Mouse (Mus musculus): ENCODE data around the gene Rhobtb1.

Gene Rhobtb1

DNA sequence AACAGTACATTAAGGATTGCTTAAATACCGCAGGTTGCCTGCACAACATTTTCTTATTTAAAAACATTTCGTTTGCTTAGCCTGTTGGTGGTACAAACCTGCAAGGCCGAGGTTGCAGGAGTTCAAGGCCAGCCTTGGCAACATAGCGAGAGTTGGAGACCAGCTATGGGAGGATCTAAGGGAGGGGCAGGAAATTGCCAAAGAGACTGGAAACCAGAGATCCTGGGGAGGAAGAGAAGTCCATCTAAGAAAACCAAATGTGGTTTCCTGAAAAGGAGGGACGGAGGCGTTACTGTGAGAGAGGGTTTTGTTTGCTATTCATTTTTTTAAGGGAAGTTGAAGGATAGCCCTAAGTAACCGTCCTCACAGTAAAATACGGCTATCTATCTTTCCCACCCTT, 60.3 kb downstream of the Rhobtb1 start:
- peak; percentile 12 for DNase-seq (ENCODE audit: low spot score)

DNA sequence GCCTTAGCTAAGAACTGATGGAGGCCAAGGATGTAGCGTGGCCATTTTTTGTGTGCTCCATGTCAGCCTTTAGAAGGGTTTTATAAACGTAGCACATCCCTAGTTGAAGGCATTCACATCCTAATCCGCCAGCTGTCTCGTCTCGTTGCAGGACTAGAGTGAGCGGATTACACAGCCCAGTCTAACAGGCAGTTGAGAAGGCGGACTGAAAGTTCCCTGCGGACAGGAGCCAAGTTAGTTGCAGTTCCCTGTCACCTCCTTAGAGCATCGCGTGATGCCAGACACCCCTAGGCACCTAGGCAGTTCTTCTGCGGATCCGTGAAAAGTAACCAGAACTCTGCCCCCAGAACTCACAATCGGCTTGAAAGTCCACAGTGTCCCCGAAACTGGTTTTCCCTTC, 60.7 kb downstream of the Rhobtb1 start:
- no peak for DNase-seq (ENCODE audit: low spot score)

DNA sequence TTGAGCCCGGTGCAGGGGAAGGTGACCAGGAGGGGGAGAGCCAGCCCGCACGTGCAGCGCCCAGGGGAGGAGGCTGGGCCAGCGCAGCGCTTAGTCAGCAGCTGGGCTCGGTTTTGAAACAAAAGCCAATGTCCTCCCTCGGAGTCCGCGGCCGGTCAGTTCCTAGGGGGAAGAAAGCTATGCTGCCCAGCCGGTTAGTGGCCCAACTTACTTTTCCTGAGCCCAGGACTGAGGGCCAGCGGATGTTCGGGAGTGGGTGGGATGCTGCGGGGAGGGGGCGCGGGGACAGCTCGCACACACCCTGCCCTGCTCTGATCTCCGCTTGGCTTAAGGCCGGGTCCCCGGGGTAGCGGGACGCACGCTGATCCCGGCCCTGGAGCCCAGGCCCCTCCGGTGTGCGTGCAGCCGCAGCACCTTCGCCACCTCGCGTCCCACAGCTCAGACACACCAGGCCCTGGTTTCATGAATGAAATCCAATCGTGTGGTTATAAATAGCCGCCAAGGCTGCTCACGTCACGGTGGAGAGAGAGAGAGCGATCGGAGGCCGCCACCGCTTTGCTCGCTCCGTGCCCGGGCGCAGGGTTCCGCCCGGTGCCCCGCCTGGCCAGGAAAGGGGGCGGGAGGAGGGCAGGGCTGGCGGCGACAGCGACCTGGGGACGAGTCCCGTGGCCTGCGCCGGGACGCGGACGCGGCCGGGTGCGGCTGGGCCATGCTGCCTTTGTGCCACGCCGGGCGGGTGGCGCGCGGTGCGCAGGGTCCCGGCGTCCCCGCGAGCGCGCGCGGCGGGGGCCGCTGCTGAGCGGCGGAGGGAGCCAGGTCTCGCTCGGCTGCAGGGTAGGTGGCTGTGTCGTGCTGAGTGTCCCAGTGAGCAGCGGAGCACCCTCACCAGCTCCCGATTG, 61.6 kb downstream of the Rhobtb1 start, which contains the start of gene A930033H14Rik:
TSS of gene A930033H14Rik (minus strand) at position 557 of the 899 bp plus-strand sequence.
- DNase-seq (ENCODE audit: low spot score): peak; percentile 85

DNA sequence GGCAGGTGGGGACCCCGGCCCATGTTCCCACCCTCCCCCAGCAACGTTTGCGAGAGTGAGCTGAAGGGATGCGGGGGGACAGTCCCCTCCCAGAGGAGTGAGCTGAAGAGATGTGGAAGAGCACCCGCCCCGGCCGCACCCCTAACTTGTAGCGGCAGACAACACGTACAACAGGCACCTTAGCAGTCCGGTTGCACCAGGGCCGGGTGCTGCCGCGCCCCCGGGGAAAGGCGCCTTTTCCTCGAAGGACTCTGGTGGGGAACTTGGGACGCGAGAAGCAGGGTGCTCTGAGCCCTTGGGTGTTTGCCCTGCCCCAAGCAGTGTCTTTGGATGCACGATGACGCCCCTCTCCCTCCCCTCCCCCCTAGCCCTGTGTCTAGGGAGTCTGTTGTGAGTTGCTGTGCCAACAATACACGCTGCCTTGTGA, 62.2 kb downstream of the Rhobtb1 start:
- DNase-seq (ENCODE audit: low spot score): peak; percentile 39

DNA sequence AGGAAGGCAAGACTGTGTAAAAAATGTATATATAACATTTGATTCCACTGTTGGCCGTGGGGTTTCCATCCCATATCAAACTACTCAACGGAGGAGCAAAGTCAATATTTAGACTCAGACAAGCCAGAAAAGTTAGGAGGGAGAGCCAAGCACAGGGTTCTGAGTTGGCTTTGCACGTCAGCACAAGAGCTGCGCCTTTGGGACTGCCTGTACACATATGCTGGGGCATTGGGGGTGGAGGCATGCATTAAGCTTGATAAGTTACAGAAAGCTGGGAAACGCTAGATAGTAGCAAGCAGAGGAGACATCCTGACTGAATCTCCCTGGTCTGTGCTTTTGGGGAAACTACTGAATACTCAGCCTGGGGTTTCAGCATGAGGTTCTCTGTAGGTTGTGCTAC, 62.8 kb downstream of the Rhobtb1 start:
- DNase-seq (ENCODE audit: low spot score): peak; percentile 29

DNA sequence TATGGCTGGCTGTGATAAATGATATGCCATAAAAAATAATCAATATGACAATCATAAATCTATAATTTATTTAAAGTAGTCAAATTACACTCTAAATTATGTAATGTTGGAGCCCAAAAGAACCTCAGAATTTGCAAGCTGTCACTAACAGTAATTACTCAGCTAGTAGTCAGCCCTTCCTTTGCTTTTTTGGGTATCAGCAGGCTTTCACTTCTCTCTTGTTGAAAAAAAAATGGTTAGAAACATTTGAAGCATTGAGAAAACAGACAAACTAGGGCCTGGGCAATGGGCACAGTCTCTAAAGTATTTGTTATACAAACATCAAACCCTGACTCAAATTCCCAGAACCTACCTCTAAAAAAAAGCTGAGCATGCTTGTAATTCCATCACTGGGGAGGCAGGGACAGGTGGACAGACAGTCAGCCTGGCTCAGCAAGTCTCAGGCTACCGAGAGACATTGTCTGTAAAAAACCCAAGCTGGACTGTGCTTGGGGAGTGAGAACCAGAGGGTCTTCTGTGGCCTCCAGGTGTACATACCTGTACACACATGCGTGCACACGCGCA, 66.0 kb downstream of the Rhobtb1 start:
- peak; percentile 32 for DNase-seq (ENCODE audit: low spot score)

DNA sequence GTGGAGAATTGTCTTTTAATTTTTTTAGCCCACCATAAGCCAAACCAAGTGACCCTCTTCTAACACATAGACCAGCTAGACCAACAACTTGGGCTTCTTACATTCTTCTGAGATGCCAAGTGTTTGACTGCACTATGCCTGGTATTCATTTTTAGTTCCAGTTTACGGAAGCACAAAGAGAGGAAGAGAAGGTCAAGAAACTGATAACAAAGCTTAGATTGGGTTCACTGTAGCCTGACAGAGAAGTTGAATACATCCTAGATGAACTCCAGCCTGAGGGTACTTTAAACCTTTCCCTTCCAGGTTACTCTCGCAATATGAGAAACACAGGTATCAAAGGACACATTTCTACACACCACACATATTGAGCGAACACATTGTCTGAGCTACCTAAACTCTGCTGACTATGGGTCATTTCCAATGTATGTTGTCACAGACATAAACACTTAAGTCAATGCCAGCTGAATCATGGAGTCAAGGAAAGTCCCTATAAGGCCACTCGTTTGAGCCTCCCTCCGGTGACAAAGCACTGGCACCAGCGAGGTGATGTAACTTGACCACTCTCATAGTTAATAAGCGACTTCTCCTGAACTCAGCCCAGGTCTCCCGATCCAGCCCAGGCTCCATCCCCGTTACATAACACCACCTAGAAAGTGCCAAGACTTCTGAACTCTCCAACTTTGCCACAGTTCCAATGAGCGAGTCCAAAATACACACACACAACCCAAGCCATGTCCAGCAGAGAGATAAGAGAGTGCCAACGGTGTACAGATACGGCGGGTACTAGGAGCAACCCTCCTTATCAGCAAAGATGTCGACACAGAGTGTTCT, 67.4 kb downstream of the Rhobtb1 start:
- no peak for DNase-seq (ENCODE audit: low spot score)

DNA sequence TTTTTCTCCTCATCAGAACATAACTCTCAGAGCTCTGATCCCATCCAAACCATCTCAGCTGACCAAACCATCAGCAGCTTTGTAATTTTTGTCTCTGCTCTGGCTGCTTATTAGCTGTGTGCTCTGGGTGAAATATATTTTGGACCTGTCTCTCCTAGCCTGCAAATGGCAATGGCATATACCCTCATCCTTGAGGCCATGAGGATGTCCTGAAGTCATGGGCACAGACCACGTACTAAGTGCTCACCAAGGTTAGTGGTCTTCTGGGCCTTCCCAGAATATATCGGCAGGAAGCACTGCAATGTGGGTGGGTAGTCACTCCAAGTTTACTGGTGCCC, 68.0 kb downstream of the Rhobtb1 start:
- no peak for DNase-seq (ENCODE audit: low spot score)

DNA sequence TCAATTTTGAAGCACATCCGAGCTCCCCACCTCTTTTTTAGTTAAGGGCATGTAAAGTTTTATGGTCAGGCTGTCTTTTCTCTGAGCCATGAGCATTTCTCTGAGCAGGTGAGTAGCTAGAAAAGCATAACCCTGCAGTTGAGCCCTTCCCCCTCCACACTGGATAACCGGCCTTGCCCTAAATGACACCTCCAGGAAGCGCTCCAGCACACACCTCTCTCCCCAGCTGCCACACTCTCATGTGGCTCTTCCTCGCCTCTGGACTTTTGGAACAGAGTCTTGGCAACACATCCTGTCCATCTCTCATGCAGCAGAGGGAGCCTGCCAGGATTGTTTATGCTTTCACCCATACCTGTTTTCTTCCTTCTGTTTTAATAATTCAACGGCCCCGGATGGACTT, 69.1 kb downstream of the Rhobtb1 start:
- DNase-seq (ENCODE audit: low spot score): no peak

DNA sequence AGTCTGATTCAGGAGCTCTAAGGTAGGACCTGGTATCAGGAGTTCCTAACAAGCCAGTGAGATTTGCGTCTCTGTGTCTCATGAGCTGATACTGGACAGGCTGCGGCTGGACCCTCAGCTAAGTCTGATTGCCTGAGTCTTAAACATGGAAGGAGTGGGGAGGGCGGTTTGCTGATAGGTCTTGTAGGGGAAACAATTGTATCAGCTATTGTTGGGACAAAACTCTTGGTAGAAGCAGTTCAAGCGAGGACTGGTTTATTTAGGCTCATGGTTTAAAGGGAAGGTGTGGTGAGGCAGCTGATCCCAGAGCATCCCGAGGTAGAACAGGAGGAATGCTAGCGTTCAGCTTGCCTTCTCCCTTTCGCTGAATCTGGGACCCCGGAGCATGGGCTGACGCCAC, 69.9 kb downstream of the Rhobtb1 start:
- DNase-seq (ENCODE audit: low spot score): no peak

DNA sequence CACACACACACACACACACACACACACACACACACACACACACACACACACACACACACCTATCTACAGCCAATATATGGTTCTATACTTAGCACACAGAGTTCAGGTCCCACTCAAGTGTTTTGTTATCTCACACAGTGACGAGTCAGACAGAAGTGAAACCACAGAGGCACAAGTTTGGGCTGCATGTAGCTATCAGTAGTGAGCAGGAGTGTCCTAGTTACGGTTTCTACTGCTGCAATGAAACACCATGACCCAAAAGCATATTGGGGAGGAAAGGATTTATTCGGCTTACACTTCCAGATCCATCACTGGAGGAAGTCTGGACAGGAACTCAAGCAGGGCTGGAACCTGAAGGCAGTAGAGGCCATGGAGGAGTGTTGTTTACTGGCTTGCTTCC, 70.7 kb downstream of the Rhobtb1 start:
- no peak for DNase-seq (ENCODE audit: low spot score)

DNA sequence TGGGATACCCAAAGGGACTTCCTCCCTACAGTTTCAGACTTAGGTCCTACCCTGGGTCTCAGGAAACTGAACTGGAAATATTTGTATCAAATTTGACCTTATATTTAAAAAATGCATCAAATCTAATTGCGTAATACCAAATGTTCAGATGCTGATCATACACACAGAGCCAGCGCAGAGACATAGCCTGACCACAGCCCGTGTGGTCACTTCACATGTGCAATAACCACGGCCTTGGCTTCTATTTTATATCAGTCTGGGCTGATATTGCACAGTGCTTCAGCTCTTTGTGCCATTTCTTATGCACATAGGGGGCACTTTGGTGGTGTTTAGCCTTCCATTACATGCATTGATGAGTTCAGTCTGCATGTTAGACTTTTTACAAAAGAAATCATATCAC, 72.0 kb downstream of the Rhobtb1 start:
- no peak for DNase-seq (ENCODE audit: low spot score)

DNA sequence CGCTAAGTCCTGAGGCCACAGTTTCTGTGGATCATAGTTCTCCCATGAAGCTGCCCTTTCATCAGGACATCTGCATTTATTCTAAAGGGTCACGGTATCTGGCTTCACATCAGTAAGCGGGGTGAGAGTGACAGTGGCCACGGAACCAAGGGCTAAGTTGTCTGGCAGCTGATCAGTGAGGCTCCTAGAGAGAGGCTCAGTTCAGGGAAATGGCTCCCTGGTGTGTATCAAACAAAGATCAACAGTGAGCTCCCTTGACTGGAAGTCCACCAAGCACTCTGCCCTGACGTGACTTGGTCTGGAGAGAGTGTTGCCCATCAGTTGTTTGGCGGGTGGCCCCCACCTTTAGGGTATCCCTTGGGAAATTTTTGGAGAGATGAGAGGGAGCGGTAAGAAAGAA, 73.0 kb downstream of the Rhobtb1 start:
- DNase-seq (ENCODE audit: low spot score): no peak

DNA sequence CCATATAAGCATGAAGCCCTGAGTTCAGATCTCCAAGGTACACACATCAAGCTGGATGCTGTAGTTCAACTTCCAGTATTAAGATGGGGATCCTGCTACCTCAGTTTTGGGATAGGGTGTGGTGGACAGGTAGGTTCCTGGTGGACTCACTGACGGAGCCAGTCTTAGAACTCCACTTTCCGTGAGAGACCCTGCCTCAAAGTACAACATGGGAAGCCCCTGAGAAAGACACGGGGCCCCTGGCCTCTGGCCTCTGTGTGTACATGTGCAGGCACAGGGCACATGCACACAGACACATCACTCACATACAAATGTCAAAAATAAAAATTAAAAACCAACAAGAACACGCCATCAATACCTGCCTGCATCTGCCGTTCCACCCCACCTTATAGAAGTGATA, 74.2 kb downstream of the Rhobtb1 start:
- DNase-seq (ENCODE audit: low spot score): no peak

DNA sequence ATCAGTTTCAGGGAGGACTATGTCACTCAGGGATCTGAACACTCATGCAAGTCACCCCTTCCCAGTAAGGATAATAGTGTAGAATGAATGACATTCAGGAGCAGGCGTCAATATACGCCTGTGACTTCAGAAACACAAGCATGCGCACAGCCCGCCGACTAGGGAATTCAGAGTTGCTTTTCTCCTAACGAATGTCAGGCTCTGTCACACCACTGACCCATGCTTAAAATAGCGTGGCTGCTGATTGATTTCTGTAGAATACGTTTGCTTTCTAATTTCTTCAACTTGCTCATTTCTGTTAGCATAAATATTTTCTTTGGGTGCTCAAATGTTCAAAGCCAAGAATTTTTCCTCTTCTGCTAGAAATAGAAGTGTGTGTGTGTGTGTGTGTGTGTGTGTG, 74.7 kb downstream of the Rhobtb1 start:
- no peak for DNase-seq (ENCODE audit: low spot score)

DNA sequence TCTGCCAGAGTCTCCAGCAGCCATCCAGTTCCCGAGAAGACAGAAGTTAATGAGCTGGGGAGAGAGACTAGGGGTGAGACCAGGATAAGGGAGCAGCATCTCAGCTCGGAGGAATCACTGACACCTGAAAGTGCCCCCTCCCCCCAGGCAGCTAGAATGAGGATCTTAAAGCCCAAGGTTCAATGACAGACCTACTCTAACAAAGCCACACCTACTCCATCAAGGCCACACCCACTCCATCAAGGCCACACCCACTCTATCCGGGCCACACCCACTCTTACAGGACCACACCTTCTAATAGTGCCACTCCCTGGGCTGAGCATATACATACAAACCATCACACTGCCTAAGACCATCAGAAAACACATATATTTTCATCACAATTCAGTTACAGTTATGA, 86.0 kb downstream of the Rhobtb1 start:
- no peak for DNase-seq (ENCODE audit: low spot score)

DNA sequence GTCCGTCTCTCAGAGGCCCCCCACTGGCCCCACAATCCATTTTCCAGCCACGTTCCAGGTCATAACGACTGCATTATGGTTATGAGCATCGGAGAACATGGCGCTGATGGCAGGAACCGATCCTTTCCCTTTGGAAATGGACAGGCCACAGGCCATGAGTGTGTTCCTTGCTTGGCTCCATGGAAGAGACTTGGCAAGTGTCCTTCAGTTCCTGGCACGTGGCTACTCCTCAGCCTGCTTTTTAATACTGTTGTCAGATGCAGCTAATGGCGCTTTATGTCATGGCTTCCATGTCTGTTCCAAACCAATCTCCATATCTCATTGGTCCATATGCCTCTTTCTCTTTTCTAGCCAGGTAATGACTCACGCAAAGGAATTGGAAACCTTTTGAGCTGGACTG, 86.5 kb downstream of the Rhobtb1 start:
- DNase-seq (ENCODE audit: low spot score): no peak

DNA sequence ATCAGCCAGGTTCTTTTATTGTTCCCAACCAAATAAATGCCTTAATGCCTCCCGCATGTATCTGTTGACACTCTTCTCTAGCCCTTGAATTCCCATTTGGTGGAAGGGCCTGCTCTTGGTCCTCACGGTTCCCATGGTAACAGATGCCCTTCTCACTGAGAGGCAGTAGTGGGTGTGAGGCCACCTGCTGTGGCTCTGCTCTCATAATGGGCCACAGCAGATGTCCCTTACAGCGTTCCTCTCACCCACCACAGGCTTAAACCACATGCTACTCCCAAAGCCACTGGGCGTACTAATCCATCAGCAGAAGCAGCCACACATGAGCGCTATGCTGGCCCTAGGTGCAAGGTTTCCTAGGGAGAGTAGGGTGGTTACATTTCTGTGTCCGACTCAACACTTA, 87.1 kb downstream of the Rhobtb1 start:
- DNase-seq (ENCODE audit: low spot score): no peak

DNA sequence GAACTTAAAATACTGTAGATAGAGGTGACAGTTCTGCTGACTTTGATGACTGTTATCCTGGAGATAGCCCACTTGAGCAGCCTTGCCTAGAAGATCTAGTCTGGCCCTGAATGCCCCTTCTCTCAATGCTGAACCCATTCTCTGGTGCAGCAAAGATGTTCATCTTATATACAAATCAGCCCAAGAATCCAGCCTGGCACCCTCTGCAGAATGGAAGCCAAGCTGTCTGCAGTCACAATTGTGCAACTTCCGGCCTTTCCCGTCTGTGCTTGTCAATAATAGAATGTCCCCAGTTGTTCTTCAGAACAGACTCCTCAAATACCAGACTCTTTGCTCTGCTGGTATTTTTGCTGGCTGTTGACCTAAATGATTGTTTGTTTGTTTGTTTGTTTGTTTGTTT, 89.3 kb downstream of the Rhobtb1 start:
- no peak for DNase-seq (ENCODE audit: low spot score)

DNA sequence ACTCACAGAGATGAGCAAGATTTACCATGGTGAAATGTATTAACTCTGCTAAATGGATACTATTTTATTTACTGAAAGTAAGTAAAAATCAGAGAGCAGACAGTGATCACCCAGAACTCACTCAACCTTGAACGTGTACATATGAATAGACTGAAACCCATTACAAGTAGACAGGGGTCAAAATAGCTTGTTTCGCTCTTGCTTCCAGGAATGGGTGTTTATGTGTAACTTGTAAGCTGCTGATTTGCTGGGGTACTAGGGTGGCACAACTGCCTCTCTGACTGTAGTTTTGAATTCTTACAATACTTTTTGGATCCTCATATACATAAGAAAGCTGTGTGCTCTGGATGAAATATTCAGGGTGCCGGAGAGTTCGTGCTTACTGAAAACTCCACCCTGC, 93.9 kb downstream of the Rhobtb1 start:
- DNase-seq (ENCODE audit: low spot score): no peak

DNA sequence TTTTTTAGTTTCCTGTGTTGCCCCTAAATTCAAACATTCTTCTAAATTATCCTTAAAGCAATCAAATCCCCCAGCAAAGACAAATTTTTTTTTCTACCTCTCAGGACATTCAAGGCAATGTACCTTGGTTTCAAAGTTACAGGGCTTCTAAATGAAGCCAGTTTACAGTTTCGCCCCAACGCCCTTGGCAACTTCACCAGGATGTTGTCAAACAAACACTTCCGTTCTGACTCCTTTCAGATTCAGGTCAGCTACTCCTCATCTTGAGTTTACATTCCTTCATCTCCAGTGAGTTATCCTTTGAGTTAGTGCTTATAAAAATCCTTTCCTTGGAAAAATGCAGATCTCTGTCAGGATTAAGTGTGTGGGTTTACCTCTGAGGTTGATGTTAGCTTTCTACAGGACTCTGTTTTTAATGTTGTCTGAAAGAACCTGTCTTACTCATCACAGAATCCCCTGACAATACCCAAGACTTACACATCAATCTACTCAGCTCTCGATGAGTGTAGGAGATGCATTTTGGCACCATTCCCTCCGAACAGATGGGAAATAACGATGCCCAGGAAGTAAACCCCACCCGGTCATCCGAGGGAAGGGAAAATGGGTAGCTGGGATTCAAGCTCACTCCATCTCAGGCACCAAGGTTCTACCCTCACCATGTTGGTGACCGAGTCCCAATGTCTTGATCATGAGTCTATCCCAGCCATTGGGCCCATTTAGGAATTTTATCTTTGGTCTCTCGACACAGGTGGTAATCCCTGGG, 94.9 kb downstream of the Rhobtb1 start:
- no peak for DNase-seq (ENCODE audit: low spot score)

DNA sequence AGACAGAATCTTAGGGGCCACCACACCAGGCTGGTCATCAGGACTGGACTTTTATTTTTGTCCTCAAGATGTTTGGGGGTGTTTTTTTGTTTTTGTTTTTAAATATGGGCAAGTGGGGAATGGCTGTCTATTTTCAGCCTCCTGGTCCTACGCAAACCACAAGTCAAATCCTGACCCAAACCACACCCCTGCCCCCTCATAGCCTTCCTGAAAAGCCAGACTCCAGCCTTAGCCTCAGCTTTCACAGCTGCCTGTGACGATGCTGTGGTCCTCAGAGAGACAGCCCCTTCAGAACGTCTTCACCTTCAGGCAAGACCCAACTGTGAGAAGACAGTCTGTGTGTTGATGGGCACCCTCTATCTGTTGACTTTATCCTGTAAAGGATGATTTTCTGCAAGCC, 95.5 kb downstream of the Rhobtb1 start:
- DNase-seq (ENCODE audit: low spot score): no peak

Measured in yolk sac, embryonic 10.5 days (tissue).